Mouse (Mus musculus) intestine, embryonic 14.5 days (tissue): Measurements from ENCODE around the gene Arpin. TPM values are rescaled to one million over a fixed set of nuclear protein-coding genes. Genes with fewer than 3 reads are reported as not detected.

Source experiments
- ATAC-seq: fragments of 200-750 bp; cut with Nextera tagmentation; replicated peaks from 2 replicates; pipeline ENCODE4 v1.8.0; 2017; ENCODE audit warnings: low read depth, moderate number of reproducible peaks, moderate TSS enrichment, moderate library complexity; ENCODE audit not compliant: low FRiP score, low TSS enrichment
- DNase-seq: peaks from one replicate; pipeline ENCODE4 v3.0.0-alpha.2; 2018; ENCODE audit warnings: low spot score
- H3K27ac ChIP-seq: fragments of 300-500 bp; sonication (generic); 2 replicates; pipeline ENCODE4 v1.5.1; 2014; ENCODE audit warnings: low read depth, mild to moderate bottlenecking, control low read depth
- H3K27me3 ChIP-seq: fragments of 300-500 bp; sonication (generic); replicated peaks from 2 replicates; pipeline ENCODE4 v1.6.1; 2014; ENCODE audit warnings: low read length, control low read depth; ENCODE audit not compliant: control insufficient read depth, insufficient read depth
- H3K36me3 ChIP-seq: fragments of 300-500 bp; sonication (generic); 2 replicates; pipeline ENCODE4 v1.6.1; 2014; ENCODE audit warnings: low read length, control low read depth; ENCODE audit not compliant: control insufficient read depth, insufficient read depth
- H3K4me1 ChIP-seq: fragments of 300-500 bp; sonication (generic); replicated peaks from 2 replicates; pipeline ENCODE4 v1.6.1; 2014; ENCODE audit warnings: low read length, control low read depth, mixed read lengths; ENCODE audit not compliant: control insufficient read depth, insufficient read depth
- H3K4me2 ChIP-seq: fragments of 300-500 bp; sonication (generic); 2 replicates; pipeline ENCODE4 v1.6.1; 2014; ENCODE audit warnings: low read length
- H3K4me3 ChIP-seq: fragments of 300-500 bp; sonication (generic); 2 replicates; pipeline ENCODE4 v1.5.1; 2014; ENCODE audit warnings: low read depth, low read length, control low read depth, mixed read lengths
- H3K9ac ChIP-seq: fragments of 300-500 bp; sonication (generic); 2 replicates; pipeline ENCODE4 v1.6.1; 2014; ENCODE audit warnings: mild to moderate bottlenecking, low read length
- H3K9me3 ChIP-seq: fragments of 300-500 bp; sonication (generic); 2 replicates; pipeline ENCODE4 v1.6.1; 2016; ENCODE audit warnings: low read length, control low read depth; ENCODE audit not compliant: control insufficient read depth
- WGBS: fragments of 180-500 bp; shearing (Covaris S2); extraction: QIAGEN DNeasy Blood & Tissue Kit; methylation state at CpG from one replicate; pipeline ENCODE4 v1.1.7; 2014; 5-methylcytosine and 5-hydroxymethylcytosine counted together
- polyA plus RNA-seq: library from polyadenylated mRNA; unstranded; fragments of >200 nt; fragmentation: Nextera tagmentation; extraction: Ambion mirVana; gene quantifications from 2 replicates; pipeline ENCODE4 v1.2.1, GENCODE M21; 2014

Arpin gene
- polyA plus RNA-seq, 1 experiment from 2014 or later = 46.7 TPM

- no peak for DNase-seq
- no peak overlapping the region for H3K9ac ChIP-seq
- no peaks in the 10 kb centered on the region for H3K4me1 ChIP-seq
- WGBS = 90% methylated on average over 4 of the region's 4 CpGs
- no peaks in the 10 kb centered on the region for H3K9me3 ChIP-seq
- ATAC-seq = no peak
- no peak overlapping the region for H3K4me2 ChIP-seq
- no peaks in the 10 kb centered on the region for H3K27me3 ChIP-seq
- H3K27ac ChIP-seq = no peak overlapping the region
- H3K4me3 ChIP-seq = no peak overlapping the region
- peaks cover 48% of the 10 kb centered on the region for H3K36me3 ChIP-seq
These were observed 30.0 kb downstream of the Arpin start for GRCm38 (mm10) chr7:79905193-79905592.

GRCm38 (mm10) chr7:79903160-79903792, 31.9 kb downstream of the Arpin start:
- Histone ChIP-seq H3K9ac (no peak overlapping the region), H3K27ac (no peak overlapping the region), H3K9me3 (no peaks in the 10 kb centered on the region), H3K4me3 (no peak overlapping the region), H3K27me3 (no peaks in the 10 kb centered on the region), H3K4me2 (no peak overlapping the region), H3K36me3 (peaks cover 33% of the 10 kb centered on the region), H3K4me1 (no peaks in the 10 kb centered on the region)
- WGBS = 68% methylated on average over 8 of the region's 8 CpGs
- DNase-seq (no peak), ATAC-seq (no peak)

- Histone ChIP-seq H3K4me3 (no peak overlapping the region), H3K4me1 (no peaks in the 10 kb centered on the region), H3K9ac (no peak overlapping the region), H3K27me3 (no peaks in the 10 kb centered on the region), H3K4me2 (no peak overlapping the region), H3K36me3 (peaks cover 27% of the 10 kb centered on the region), H3K27ac (no peak overlapping the region), H3K9me3 (no peaks in the 10 kb centered on the region)
- DNase-seq (no peak), ATAC-seq (no peak)
- 90% methylated on average over 6 of the region's 6 CpGs for WGBS
These were observed 34.4 kb downstream of the Arpin start for GRCm38 (mm10) chr7:79900753-79901152.

- no peak overlapping the region for H3K4me3 ChIP-seq
- DNase-seq (no peak), ATAC-seq (no peak)
- H3K9me3 ChIP-seq = no peaks in the 10 kb centered on the region
- WGBS = 77% methylated on average over 3 of the region's 3 CpGs
- H3K27me3 ChIP-seq = no peaks in the 10 kb centered on the region
- no peak overlapping the region for H3K4me2 ChIP-seq
- no peak overlapping the region for H3K9ac ChIP-seq
- peaks cover 28% of the 10 kb centered on the region for H3K36me3 ChIP-seq
- H3K27ac ChIP-seq = no peak overlapping the region
- H3K4me1 ChIP-seq = no peaks in the 10 kb centered on the region
These were observed 39.9 kb downstream of the Arpin start for GRCm38 (mm10) chr7:79895225-79895624.

- Histone ChIP-seq H3K4me3 (no peak overlapping the region), H3K27ac (no peak overlapping the region)
These were observed 40.4 kb downstream of the Arpin start for GRCm38 (mm10) chr7:79894790-79895189.

GRCm38 (mm10) chr7:79892576-79893428, 42.4 kb downstream of the Arpin start:
- ATAC-seq = no peak; the same call in 1 of the 2 replicates
- no peak for DNase-seq
- no peaks in the 10 kb centered on the region for H3K9me3 ChIP-seq
- no peaks in the 10 kb centered on the region for H3K27me3 ChIP-seq
- H3K27ac ChIP-seq = peak overlapping the region; percentile 57; the same call in 1 of the 2 replicates
- 71% methylated on average over 6 of the region's 6 CpGs for WGBS
- no peak overlapping the region for H3K4me3 ChIP-seq
- H3K9ac ChIP-seq = no peak overlapping the region
- H3K36me3 ChIP-seq = peaks cover 26% of the 10 kb centered on the region; the same call in 1 of the 2 replicates
- no peaks in the 10 kb centered on the region for H3K4me1 ChIP-seq
- no peak overlapping the region for H3K4me2 ChIP-seq

More at GRCm38 (mm10) chr7:79894790-79895189, 40.4 kb downstream of the Arpin start:
- ATAC-seq = no peak
- WGBS = 83% methylated on average over 1 of the region's 1 CpGs
- H3K4me2 ChIP-seq = no peak overlapping the region
- no peaks in the 10 kb centered on the region for H3K27me3 ChIP-seq
- no peak for DNase-seq
- no peaks in the 10 kb centered on the region for H3K9me3 ChIP-seq
- no peaks in the 10 kb centered on the region for H3K4me1 ChIP-seq
- H3K36me3 ChIP-seq = peaks cover 28% of the 10 kb centered on the region
- H3K9ac ChIP-seq = no peak overlapping the region

GRCm38 (mm10) chr7:79890436-79891221, 44.5 kb downstream of the Arpin start:
- no peak for DNase-seq
- Histone ChIP-seq H3K9ac (no peak overlapping the region), H3K4me3 (no peak overlapping the region), H3K4me1 (no peaks in the 10 kb centered on the region), H3K36me3 (peaks cover 17% of the 10 kb centered on the region; the same call in 1 of the 2 replicates), H3K4me2 (no peak overlapping the region), H3K27ac (peak overlapping the region; percentile 57), H3K9me3 (no peaks in the 10 kb centered on the region), H3K27me3 (no peaks in the 10 kb centered on the region)
- ATAC-seq = 0 out of 2 replicates have a peak, but pooled peaks have one; percentile 6
- WGBS = 83% methylated on average over 15 of the region's 15 CpGs

- ATAC-seq (peak; percentile 85), DNase-seq (no peak)
- no peak overlapping the region for H3K4me3 ChIP-seq
- no peaks in the 10 kb centered on the region for H3K27me3 ChIP-seq
- no peaks in the 10 kb centered on the region for H3K9me3 ChIP-seq
- 66% methylated on average over 9 of the region's 9 CpGs for WGBS
- H3K4me2 ChIP-seq = no peak overlapping the region
- no peak overlapping the region for H3K9ac ChIP-seq
- H3K27ac ChIP-seq = peak overlapping the region; percentile 65
- no peaks in the 10 kb centered on the region for H3K4me1 ChIP-seq
- peaks cover 16% of the 10 kb centered on the region; the same call in 1 of the 2 replicates for H3K36me3 ChIP-seq
These were observed 46.6 kb downstream of the Arpin start for GRCm38 (mm10) chr7:79888603-79889002.
